Mouse (Mus musculus): ENCODE measurements around the gene 2610528J11Rik.
"Not testable (repeated sequence)": the region's sequence is repeated elsewhere in the genome, so short reads cannot be mapped to it uniquely, and the experiment has no call there.

2610528J11Rik gene

GRCm38 (mm10) chr4:118526408-118527334, at the start of gene 2610528J11Rik:
TSS of gene 2610528J11Rik (plus strand) at chr4:118526999.
- DNase-seq (ENCODE audit: low spot score in 2 of 2), result no peak

GRCm38 (mm10) chr4:118489717-118490132, 37.1 kb upstream of the 2610528J11Rik start, which contains the start of gene Tie1:
TSS of gene Tie1 (minus strand) at chr4:118490061.
- no peak for DNase-seq (ENCODE audit: low spot score in 2 of 2)

GRCm38 (mm10) chr4:118490461-118490860, 36.3 kb upstream of the 2610528J11Rik start:
- DNase-seq (ENCODE audit: low spot score in 2 of 2), result no peak

DNA sequence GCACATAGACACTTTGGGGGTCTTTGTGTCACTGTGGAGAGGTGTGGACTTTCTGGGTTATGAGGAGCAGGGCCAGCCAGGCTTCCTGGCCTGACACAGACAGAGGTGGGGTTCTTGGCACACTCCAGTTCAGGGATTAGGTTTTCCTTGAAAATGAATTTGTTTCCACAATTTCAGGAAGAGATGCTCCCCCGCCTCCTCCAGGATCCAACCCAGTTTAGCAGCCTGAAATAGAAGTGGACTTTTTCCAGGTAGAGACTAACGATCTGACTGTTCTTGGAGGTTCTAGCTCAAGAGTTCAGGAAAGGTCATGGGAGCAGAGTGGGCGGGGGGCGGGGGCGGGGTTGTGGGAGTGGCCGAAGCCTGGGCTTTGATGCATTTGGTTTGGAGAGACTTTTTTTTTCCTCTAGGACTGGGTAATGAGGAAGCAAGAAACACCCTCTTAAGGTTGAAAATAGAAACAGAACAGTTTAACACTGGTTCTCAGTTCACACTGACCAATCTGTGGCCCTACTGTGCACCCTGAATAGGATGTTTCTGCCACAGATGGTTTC, 26.6 kb upstream of the 2610528J11Rik start:
- no peak for DNase-seq (ENCODE audit: low spot score in 2 of 2)

DNA sequence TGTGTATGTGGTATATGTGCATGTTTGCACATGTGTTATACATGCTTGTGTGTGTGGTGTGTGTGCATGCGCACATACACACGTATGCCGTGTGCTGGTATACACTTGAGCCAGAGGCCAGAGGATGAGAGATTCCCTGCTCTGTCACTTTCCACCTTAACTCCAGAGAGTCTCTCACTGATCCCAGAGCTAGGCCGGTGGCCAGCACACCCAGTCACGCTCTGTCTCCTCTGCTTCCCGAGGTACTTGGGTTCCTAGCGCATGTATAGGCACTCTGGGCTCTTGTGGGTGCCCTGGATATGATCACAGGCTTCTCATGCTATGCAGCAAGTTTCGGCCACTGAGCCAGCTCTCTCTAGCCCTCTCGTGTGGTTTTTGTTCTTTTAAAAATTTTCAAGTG, 26.0 kb upstream of the 2610528J11Rik start:
- DNase-seq (ENCODE audit: low spot score in 2 of 2), result no peak

- DNase-seq (ENCODE audit: low spot score in 2 of 2), result no peak
Observed at GRCm38 (mm10) chr4:118505551-118505950, 21.2 kb upstream of the 2610528J11Rik start.

DNA sequence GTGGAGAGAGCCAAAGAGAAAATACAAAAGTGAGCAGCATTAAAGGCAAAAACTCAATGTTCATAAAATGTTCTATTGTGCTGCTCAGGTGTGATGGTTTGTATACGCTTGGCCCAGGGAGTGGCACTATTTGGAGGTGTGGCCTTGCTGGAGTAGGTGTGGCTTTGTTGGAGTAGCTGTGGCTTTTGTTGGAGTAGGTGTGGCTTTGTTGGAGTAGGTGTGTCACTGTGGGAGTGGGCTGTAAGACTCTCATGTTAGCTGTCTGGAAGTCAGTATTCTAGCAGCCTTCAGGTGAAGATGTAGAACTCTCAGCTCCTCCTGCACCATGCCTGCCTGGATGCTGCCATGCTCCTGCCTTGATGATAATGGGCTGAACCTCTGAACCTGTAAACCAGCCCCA, 19.6 kb upstream of the 2610528J11Rik start:
- DNase-seq (ENCODE audit: low spot score in 2 of 2), result not testable (repeated sequence)

DNA sequence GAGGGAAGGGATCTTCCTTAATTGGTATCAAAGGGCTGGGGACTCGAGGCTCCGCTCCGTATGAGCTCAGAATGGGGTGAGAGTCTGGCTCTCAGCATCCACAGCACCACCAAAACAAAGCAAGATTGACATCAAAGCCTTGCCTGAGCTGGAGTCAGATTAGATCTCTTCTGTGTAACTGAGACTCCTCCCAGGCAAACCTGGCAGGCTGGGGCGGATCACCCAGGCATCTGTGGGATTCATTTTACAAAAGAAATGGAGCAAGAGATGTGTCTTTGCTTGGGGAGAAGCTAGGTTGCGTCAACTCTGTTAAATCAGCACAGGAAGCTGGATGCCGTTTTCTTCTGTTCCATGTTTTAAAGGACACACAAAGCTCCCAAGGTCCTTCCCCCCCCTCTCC, 17.7 kb upstream of the 2610528J11Rik start:
- no peak for DNase-seq (ENCODE audit: low spot score in 2 of 2)

- no peak for DNase-seq (ENCODE audit: low spot score in 2 of 2)
Observed at GRCm38 (mm10) chr4:118516699-118517496, 9.9 kb upstream of the 2610528J11Rik start.

DNA sequence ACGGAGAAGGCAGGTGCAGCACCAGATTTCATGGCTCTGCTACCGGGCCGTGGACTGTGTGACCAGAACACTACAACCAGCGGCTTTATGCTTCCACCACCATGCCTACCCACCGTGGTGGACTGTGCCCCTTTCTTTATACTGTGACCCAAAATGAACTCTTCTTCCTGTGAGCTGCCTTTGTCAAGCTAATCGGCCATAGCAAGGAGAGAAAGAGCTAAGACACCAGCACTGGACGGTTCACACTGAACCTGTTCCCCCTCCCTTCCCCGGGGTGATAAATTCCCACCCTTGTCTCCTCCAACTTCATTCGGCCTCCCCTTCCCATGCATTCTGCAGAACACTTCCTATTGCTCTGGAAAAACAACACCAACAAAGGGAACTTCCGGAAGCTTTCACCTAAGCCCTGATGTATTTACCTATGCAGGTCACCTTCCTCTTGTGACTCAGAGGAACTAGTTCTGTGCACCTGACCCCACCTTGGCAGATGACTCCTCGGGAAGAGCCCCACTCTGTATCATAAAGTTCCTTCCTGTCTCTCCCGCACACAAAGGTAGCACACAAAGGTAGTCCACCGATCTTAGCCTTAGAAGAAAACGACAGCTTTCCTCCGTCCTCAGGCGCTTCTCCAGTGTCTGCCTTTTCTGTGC, 9.2 kb upstream of the 2610528J11Rik start:
- no peak for DNase-seq (ENCODE audit: low spot score in 2 of 2)

DNA sequence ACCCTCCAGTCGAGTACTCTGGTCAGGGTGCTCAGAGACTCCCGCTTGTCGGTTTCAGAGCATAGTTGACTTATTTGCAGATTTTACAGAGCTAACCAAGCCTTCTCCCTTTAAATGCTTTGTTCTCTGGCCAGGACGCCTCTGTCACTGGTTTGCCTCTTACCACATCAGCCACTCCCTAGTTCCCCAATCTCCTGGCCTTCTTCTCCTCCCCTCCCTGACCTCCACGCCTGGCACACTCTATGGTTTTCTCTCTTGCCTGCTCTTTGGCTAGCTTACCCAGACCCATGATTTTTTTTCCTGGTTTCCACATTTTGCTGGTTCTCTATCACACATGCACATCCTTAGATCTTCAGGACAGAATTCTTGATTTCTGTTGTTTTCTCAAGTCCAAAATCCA, 8.6 kb upstream of the 2610528J11Rik start:
- no peak for DNase-seq (ENCODE audit: low spot score in 2 of 2)

DNA sequence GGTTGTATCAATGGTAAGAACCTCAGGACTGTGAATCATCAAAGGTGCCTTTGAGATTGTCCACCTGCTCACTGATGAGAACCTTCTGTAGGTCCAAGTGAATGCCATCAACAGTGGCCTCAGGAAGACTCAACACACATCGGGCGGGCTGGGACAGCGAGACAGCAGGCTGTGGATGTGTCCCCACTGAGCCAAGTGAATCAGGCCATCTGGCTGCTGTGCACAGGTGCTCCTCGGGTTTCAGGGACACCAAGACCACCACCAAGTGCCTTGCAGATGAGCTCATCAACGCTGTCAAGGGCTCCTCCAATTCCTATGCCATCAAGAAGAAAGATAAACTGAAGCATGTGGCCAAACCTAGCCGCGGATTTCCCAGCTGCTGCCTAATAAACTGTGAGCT, 4.6 kb upstream of the 2610528J11Rik start:
- DNase-seq (ENCODE audit: low spot score in 2 of 2), result no peak

DNA sequence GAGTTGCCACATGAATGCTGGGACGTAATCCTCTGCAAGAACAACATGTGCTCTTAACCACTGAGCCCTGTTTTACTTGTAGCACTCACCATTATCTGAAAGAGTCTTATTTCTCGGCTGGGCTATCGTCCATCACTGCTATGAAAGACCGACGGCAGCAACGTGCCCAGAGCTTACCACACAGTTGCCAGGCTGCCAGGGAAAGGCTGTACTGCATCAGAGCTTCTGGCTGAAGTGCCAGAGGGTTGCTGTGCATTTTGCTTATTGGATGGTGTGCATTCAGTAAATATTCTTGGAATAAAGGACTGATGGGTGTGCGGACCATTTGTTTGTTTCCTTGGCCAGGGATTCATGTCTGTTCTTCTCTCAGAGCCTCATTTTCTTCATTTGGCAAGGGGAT, 2.8 kb upstream of the 2610528J11Rik start:
- no peak for DNase-seq (ENCODE audit: low spot score in 2 of 2)

DNA sequence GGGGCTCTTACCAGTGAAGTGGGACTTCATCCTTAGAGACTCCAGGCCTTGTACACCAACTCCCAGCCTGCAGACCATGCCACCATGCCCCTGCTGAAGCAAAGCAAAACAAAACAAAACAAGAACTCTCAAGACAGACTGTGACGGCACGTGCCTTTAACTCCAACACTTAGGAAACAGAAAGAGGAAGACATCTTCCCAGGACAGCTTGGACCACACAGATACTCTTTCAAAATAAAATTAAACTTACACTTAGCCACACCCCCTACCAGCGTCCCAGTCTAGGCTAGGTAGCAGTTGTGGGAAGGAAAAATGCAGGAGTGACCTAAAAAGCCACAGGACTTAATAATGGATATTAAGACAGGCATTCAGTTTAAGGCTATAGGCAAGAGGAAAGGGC, 1.0 kb upstream of the 2610528J11Rik start:
- no peak for DNase-seq (ENCODE audit: low spot score in 2 of 2)

- no peak for DNase-seq (ENCODE audit: low spot score in 2 of 2)
Observed at GRCm38 (mm10) chr4:118527335-118527681, 509 bp downstream of the 2610528J11Rik start.

DNA sequence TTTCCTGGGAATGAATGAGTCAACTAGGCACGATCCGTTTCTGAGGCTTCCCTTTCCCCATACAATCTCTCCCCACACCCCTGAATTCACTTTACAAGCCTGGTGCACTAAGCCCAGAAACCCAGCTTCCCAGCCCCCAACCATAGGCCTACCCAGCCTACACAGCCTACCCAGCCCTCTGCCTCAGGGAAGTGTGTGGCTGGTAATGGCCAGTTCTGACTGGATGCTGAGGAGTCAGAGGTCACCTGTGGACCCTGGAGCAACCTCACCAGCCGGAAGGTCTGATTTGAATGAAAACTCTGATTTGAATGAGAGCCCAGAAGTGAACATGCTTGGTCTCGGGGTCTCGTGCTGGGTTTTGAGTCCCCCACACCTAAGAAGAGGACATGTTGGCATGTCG, 921 bp downstream of the 2610528J11Rik start:
- DNase-seq (ENCODE audit: low spot score in 2 of 2), result no peak

DNA sequence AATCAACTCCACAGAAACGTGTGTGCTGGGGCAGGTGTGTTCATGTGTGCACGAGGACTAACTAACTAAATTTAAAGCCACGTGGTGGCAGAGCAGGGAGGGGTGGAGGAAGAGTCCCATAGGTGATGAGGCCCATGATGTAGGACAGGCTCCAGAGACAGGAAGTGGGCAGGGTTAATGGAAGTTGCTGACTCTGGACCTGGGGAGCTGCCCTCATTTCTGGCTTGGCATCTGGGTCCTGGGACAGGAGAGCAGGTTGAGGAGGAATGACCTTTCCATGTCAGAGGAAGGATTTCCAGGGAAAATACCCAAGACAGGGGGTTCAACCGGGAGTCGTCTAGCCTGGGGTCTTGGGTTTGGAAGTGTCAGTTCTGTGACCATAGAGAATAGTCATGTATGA, 5.9 kb downstream of the 2610528J11Rik start:
- no peak for DNase-seq (ENCODE audit: low spot score in 2 of 2)

- no peak for DNase-seq (ENCODE audit: low spot score in 2 of 2)
Observed at GRCm38 (mm10) chr4:118533156-118533555, 6.4 kb downstream of the 2610528J11Rik start.

DNA sequence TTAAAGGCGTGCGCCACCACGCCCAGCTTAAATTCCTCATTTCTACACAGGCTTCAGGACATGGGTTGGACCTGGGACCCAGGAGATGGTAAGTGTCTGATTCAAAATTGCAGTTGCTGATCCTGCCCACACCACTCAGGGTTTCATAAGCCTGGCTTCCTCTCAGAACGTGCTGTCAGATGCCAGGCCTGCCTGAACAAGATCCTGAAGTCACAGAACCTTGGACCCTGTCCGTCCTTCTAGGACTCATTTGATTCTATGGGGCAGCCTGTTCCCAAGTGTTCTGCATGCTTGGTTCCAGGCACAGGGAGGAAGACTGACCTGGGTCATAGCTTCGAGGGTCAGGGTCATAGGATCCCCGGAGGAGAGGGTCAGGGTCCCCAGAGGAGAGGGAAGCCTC, 6.8 kb downstream of the 2610528J11Rik start:
- DNase-seq (ENCODE audit: low spot score in 2 of 2), result no peak

- DNase-seq (ENCODE audit: low spot score in 2 of 2), result no peak
Observed at GRCm38 (mm10) chr4:118535610-118536009, 8.8 kb downstream of the 2610528J11Rik start.

DNA sequence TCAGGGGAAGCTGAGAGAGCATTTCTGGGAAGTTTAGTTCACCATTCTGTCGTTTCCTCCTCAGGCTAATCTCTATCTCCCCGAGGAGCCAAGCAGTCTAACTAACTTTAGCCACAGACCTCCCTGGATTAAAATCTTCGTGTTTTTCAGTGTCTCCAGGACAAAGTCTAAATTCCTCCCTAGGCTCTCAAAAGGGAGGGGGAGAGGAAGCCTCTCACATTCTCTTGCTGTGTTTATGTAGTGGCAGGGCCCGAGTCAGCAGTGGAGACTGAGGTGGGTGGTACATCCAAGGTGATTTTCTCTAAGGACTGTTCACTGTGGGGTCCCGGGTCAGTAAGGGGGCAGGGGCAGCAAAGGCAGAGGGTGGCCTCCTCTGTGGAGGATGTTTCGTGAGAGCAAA, 11.0 kb downstream of the 2610528J11Rik start:
- DNase-seq (ENCODE audit: low spot score in 2 of 2), result no peak

DNA sequence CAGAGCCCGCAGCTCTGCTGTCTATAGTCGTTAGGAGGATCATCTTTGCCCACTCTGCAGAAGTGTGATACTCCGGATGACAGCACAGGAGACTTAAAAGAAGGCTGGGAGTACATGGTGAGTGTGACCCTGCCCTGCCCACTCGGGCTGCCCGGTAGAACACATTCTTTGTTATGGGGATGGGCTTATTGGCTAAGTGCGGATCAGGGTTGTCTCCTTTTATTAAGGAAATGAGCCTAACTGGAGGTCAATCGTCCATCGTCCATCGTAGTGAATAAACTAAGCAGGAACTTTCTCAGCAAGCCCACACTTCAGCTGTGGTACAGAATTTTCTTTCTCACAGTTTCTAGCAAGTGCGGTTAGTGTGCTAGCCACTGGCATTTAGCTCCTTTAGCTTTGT, 13.1 kb downstream of the 2610528J11Rik start:
- DNase-seq (ENCODE audit: low spot score in 2 of 2), result no peak

Measured in spleen, postnatal 4 days (tissue).